Mouse (Mus musculus): ENCODE results near the gene Ppp1r14b. TPM values are rescaled to one million over a fixed set of nuclear protein-coding genes. Genes with fewer than 3 reads are reported as not detected.

Ppp1r14b gene
- polyA plus RNA-seq, 1 experiment from 2014 or later = 202 TPM

DNA sequence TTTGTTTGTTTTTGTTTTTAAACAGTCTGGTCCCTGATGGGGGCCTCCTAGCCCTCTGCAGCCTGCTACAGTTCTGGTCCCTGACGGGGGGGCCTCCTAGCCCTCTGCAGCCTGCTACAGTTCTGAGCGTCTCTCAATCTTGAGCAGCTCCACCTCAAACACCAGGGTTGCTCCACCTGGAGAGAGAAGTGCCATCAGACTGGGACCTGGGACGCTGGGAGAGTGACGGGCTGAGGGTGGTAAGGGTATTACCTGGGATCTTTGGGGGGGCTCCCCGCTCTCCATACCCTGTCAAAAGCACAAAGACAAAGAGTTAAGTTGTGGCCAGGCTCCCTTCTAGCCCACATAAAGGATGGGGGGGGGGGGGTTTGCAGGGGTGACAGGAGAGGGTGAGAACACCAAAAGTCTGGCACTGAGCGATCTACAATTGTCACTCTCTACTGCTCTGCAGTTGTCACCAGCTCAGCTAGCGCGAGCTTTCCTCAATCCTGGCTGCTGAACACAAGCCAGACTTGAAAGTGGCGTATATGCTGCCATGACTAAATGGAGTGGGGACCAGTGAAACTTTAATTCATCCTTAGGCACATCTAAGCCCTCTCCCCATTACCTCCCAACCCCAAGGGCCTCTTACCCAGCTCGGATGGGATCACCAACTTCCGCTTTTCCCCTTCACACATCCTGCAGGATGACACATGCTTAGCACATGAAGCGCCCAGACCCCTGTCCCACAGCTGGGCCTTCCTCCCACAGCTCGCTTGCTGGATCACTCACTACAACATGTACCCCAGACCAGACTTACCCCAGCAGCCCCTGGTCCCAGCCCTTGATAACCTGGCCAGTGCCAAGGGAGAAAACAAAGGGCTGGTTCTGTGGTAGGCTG lies 3.2 kb downstream of the Ppp1r14b start:
- H3K4me2 ChIP-seq (replicated peaks; ENCODE audit: low read depth, low read length) = peak overlapping the region; percentile 77; the same call in 1 of the 2 replicates
- H3K9ac ChIP-seq (ENCODE audit: low read depth, low read length) = peak overlapping the region; percentile 66; the same call in 1 of the 2 replicates
- peaks cover 34% of the 10 kb centered on the region for H3K4me1 ChIP-seq (ENCODE audit: control insufficient read depth, insufficient read depth, low read length)
- no peak overlapping the region for H3K27ac ChIP-seq (ENCODE audit: low read depth, low read length)
- peaks cover 27% of the 10 kb centered on the region for H3K36me3 ChIP-seq (ENCODE audit: control insufficient read depth, insufficient read depth, low read length)
- 81% methylated on average over 13 of the region's 13 CpGs for WGBS
- peak overlapping the region; percentile 69; the same call in 1 of the 2 replicates for H3K4me3 ChIP-seq (ENCODE audit: low read length)
- no peaks in the 10 kb centered on the region for H3K27me3 ChIP-seq (ENCODE audit: control insufficient read depth, insufficient read depth, low read length)
- H3K9me3 ChIP-seq (ENCODE audit: control insufficient read depth, low read length) = no peaks in the 10 kb centered on the region
- no peak for ATAC-seq (ENCODE audit: low FRiP score, low TSS enrichment)

DNA sequence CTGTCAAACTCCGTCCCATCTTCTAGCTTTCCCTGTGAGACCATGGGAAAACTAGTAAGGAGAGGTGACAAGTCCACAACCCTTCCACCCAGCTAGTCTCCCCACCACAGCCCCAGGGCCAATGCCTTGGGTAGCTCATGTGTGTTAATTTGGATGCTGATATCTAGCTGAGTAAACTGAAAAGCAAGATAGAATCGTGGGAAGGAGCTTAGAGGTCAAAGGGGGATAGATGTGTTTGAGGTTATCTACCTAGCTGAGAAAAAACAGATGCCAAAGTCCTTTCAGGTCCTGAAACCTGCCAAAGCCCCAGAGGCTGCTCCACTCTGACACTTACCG lies 3.8 kb downstream of the Ppp1r14b start:
- Histone ChIP-seq H3K36me3 (ENCODE audit: control insufficient read depth, insufficient read depth, low read length) (peaks cover 30% of the 10 kb centered on the region), H3K4me1 (ENCODE audit: control insufficient read depth, insufficient read depth, low read length) (peaks cover 34% of the 10 kb centered on the region)

DNA sequence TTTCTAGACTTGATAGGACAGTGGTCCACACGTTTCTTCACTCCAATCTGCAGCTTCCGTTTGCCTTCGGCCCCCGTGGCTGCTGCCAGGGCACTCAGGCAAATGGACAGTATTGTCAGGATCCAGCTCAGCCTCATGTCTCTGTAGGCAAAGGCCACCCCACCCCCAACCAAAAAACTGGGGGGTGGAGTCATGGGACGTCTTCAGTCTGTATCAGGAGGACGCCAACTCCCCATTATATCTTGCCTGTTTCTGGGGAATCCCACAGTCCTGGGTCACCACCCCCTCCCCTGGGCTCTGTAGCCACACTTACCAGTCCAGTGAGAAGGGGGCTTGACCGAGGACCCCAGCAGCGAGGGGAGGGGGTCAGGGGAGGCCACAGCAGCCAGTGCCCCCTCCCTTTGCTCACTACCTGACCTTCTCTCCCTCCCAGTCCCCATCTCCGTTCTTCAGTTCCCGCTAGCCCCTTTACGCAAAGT lies 4.3 kb downstream of the Ppp1r14b start:
- H3K4me2 ChIP-seq (replicated peaks; ENCODE audit: low read depth, low read length) = peak overlapping the region; percentile 77
- 9% methylated on average over 11 of the region's 11 CpGs for WGBS
- ATAC-seq (ENCODE audit: low FRiP score, low TSS enrichment) = peak; percentile 0; the same call in 1 of the 2 replicates
- no peaks in the 10 kb centered on the region for H3K27me3 ChIP-seq (ENCODE audit: control insufficient read depth, insufficient read depth, low read length)
- peak overlapping the region; percentile 74; the same call in 1 of the 2 replicates for H3K27ac ChIP-seq (ENCODE audit: low read depth, low read length)
- peak overlapping the region; percentile 66 for H3K9ac ChIP-seq (ENCODE audit: low read depth, low read length)
- peaks cover 34% of the 10 kb centered on the region for H3K4me1 ChIP-seq (ENCODE audit: control insufficient read depth, insufficient read depth, low read length)
- peak overlapping the region; percentile 69 for H3K4me3 ChIP-seq (ENCODE audit: low read length)
- H3K9me3 ChIP-seq (ENCODE audit: control insufficient read depth, low read length) = no peaks in the 10 kb centered on the region
- peaks cover 34% of the 10 kb centered on the region for H3K36me3 ChIP-seq (ENCODE audit: control insufficient read depth, insufficient read depth, low read length)

More for the DNA sequence above, 3.8 kb downstream of the Ppp1r14b start:
- 47% methylated on average over 3 of the region's 3 CpGs for WGBS
- peak overlapping the region; percentile 77 for H3K4me2 ChIP-seq (replicated peaks; ENCODE audit: low read depth, low read length)
- peak overlapping the region; percentile 66; the same call in 1 of the 2 replicates for H3K9ac ChIP-seq (ENCODE audit: low read depth, low read length)
- H3K27ac ChIP-seq (ENCODE audit: low read depth, low read length) = no peak overlapping the region; the same call in 1 of the 2 replicates
- peak overlapping the region; percentile 69 for H3K4me3 ChIP-seq (ENCODE audit: low read length)
- ATAC-seq (ENCODE audit: low FRiP score, low TSS enrichment) = no peak
- H3K9me3 ChIP-seq (ENCODE audit: control insufficient read depth, low read length) = no peaks in the 10 kb centered on the region
- H3K27me3 ChIP-seq (ENCODE audit: control insufficient read depth, insufficient read depth, low read length) = no peaks in the 10 kb centered on the region

DNA sequence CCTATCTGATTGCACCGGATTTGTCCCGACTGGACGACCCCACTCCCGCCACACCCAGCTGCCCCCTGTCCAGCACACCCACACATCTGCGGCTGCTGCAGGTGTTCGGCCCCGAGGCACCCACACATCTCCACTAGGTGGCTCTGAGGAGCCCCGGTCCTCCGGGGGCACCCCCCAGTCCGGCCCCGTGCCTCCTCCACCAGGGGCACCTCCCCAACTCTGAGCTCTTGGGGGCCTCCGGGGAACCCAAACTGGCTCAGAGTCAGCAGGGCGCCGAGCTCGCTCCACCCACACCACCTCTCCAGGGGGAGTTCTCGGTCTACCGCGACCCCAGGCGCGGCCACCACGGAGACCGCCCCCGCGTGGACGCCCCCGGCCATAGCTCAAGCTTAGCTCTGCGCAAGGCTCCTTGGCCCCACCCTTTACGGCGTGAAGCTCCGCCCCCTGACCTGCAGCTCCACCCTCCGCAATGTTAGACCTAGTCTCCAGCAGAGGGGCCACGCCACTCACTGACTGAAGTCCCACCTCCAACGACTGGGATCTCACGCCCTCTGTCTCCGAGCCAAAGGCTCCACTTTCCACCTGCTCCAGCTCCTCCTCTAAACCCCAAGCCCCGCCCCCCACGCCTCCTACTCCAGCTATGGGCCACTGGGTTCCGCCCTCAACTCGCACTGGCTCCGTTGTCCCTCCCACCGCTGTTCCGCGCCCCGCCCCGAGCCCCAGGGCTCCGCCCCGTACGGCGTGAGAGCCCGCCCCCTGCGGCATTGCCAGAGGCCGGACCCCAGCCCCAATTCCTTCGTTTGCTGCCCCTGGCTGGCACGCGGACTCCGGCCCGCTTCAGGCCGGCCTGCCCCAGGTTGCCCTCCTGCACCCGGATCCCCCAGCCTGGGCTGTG lies 5.0 kb downstream of the Ppp1r14b start:
- WGBS = 1% methylated on average over 57 of the region's 59 CpGs
- Histone ChIP-seq H3K9me3 (ENCODE audit: control insufficient read depth, low read length) (no peaks in the 10 kb centered on the region), H3K4me1 (ENCODE audit: control insufficient read depth, insufficient read depth, low read length) (peaks cover 34% of the 10 kb centered on the region), H3K9ac (ENCODE audit: low read depth, low read length) (peak overlapping the region; percentile 86), H3K27me3 (ENCODE audit: control insufficient read depth, insufficient read depth, low read length) (no peaks in the 10 kb centered on the region), H3K4me2 (replicated peaks; ENCODE audit: low read depth, low read length) (peak overlapping the region; percentile 81), H3K36me3 (ENCODE audit: control insufficient read depth, insufficient read depth, low read length) (peaks cover 37% of the 10 kb centered on the region), H3K4me3 (ENCODE audit: low read length) (peak overlapping the region; percentile 69), H3K27ac (ENCODE audit: low read depth, low read length) (peak overlapping the region; percentile 93)
- peak; percentile 90 for ATAC-seq (ENCODE audit: low FRiP score, low TSS enrichment)

DNA sequence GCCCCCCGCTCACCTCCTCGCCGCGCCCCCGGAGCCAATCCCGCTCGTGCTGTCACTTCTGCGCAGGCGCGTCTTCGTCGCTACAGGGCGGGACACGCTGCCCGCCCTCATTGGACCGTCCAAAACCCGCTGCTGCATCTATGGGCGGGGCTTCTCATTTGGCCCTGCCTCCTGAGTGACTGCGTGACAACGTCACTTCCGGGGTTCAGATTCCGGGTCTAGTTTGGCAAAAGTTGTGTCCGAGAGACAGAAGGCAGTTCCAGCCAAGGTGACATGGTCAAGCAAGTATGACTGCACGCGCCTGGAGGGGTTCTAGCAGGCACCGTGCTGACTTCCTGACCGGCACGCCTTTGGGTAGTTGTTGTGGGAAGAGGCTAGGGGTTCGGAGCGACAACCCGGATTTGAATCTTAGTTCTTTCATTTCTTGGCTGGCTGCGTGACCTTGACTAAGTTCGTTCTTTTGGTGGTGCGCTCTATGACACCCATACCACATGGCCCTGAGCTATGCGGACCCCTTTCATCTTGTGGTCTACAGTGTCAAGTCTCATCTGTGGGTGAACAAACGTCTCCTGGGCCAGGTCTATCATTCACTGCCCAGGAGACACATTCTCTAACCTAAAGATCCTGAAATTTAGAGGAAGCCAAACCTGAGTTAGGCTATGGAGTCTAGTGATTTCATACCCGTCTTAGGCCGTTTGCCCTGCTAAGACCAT lies 5.8 kb downstream of the Ppp1r14b start, which contains the start of gene Fkbp2:
Gene Fkbp2 (minus strand): TSS at position 121 of the 713 bp plus-strand sequence.
- H3K9me3 ChIP-seq (ENCODE audit: control insufficient read depth, low read length) = no peaks in the 10 kb centered on the region
- peak within 1 kb of the TSS; percentile 81 for H3K4me2 ChIP-seq (replicated peaks; ENCODE audit: low read depth, low read length)
- peak; percentile 85 for ATAC-seq (ENCODE audit: low FRiP score, low TSS enrichment)
- H3K9ac ChIP-seq (ENCODE audit: low read depth, low read length) = peak within 1 kb of the TSS; percentile 86
- H3K27me3 ChIP-seq (ENCODE audit: control insufficient read depth, insufficient read depth, low read length) = no peaks in the 10 kb centered on the region
- peak within 1 kb of the TSS; percentile 93 for H3K27ac ChIP-seq (ENCODE audit: low read depth, low read length)
- H3K4me3 ChIP-seq (ENCODE audit: low read length) = peak within 1 kb of the TSS; percentile 69
- H3K36me3 ChIP-seq (ENCODE audit: control insufficient read depth, insufficient read depth, low read length) = peaks cover 42% of the 10 kb centered on the region
- WGBS = 2% methylated on average over 38 of the region's 38 CpGs
- peaks cover 34% of the 10 kb centered on the region for H3K4me1 ChIP-seq (ENCODE audit: control insufficient read depth, insufficient read depth, low read length)

DNA sequence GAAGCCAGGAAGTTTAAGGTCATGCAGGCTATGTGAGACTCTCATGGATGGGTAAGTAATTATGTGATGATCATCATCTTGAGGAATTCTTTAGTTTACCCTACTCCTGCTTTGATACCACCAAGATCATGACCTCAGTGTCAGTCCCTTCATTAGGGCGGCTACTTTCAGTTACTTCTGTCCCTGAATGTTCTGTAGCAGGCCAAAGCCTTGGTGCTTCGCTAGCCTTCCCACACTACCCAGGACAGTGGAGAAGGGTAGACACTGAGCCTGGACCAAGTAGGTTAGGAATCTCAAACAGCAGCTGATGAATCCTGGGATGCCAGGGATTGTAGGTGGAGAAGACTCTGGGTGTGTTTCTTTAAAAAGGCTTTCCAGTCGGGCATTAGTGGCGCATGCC lies 6.7 kb downstream of the Ppp1r14b start:
- no peaks in the 10 kb centered on the region for H3K27me3 ChIP-seq (ENCODE audit: control insufficient read depth, insufficient read depth, low read length)
- no peak overlapping the region for H3K27ac ChIP-seq (ENCODE audit: low read depth, low read length)
- peak overlapping the region; percentile 81; the same call in 1 of the 2 replicates for H3K4me2 ChIP-seq (replicated peaks; ENCODE audit: low read depth, low read length)
- no peaks in the 10 kb centered on the region for H3K9me3 ChIP-seq (ENCODE audit: control insufficient read depth, low read length)
- H3K4me1 ChIP-seq (ENCODE audit: control insufficient read depth, insufficient read depth, low read length) = peaks cover 33% of the 10 kb centered on the region
- no peak overlapping the region; the same call in 1 of the 2 replicates for H3K4me3 ChIP-seq (ENCODE audit: low read length)
- whole genome bisulfite sequencing = 87% methylated on average over 4 of the region's 4 CpGs
- H3K9ac ChIP-seq (ENCODE audit: low read depth, low read length) = no peak overlapping the region
- H3K36me3 ChIP-seq (ENCODE audit: control insufficient read depth, insufficient read depth, low read length) = peaks cover 42% of the 10 kb centered on the region
- ATAC-seq (ENCODE audit: low FRiP score, low TSS enrichment) = no peak

DNA sequence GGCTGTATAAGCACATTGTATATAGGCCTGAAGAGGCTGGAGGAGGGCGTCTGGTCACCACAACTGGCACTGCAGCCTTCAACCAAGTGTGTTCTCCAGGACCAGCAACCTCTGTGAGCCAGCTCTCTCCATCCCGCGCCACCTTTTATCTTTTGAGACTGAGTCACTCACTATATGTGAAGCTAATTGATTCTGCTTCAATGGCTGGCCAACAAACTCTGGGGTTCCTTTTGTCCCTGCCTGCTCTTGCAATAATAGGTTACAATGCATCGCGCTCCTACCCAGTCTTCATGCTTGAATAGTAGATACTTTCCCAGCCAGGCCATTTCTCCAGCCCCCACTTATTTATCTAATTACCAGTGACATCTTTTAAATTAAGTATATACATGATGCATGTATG lies 8.9 kb downstream of the Ppp1r14b start:
- WGBS = 94% methylated on average over 5 of the region's 5 CpGs
- H3K9me3 ChIP-seq (ENCODE audit: control insufficient read depth, low read length) = no peaks in the 10 kb centered on the region
- H3K36me3 ChIP-seq (ENCODE audit: control insufficient read depth, insufficient read depth, low read length) = peaks cover 24% of the 10 kb centered on the region; the same call in 1 of the 2 replicates
- no peak for ATAC-seq (ENCODE audit: low FRiP score, low TSS enrichment)
- no peak overlapping the region for H3K27ac ChIP-seq (ENCODE audit: low read depth, low read length)
- H3K4me1 ChIP-seq (ENCODE audit: control insufficient read depth, insufficient read depth, low read length) = peaks cover 26% of the 10 kb centered on the region
- H3K4me3 ChIP-seq (ENCODE audit: low read length) = no peak overlapping the region
- H3K9ac ChIP-seq (ENCODE audit: low read depth, low read length) = no peak overlapping the region
- no peak overlapping the region for H3K4me2 ChIP-seq (replicated peaks; ENCODE audit: low read depth, low read length)
- H3K27me3 ChIP-seq (ENCODE audit: control insufficient read depth, insufficient read depth, low read length) = no peaks in the 10 kb centered on the region

DNA sequence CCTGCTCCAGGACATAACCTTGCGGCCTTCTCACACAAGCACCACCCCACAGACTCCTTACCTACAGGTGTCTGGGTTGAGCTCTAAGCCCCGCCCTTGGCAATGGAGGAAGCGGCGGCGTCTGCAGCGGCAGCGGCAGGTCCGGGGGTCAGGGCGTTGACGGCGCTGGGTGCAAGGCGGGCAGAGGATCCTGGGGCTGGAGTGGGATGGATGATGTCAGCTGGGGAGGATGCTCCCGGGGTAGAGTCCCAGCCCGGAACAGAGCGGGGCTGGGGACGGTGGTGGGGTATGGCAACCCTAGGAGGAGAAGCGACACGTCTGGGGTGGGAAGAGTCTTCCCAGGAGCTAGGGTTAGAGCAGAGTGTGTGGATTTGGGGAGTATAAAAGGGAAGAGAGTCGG lies 10.5 kb downstream of the Ppp1r14b start:
- no peaks in the 10 kb centered on the region for H3K9me3 ChIP-seq (ENCODE audit: control insufficient read depth, low read length)
- H3K4me1 ChIP-seq (ENCODE audit: control insufficient read depth, insufficient read depth, low read length) = peaks cover 22% of the 10 kb centered on the region
- WGBS = 84% methylated on average over 19 of the region's 19 CpGs
- no peak for ATAC-seq (ENCODE audit: low FRiP score, low TSS enrichment)
- H3K27me3 ChIP-seq (ENCODE audit: control insufficient read depth, insufficient read depth, low read length) = no peaks in the 10 kb centered on the region
- H3K9ac ChIP-seq (ENCODE audit: low read depth, low read length) = no peak overlapping the region
- H3K36me3 ChIP-seq (ENCODE audit: control insufficient read depth, insufficient read depth, low read length) = peaks cover 22% of the 10 kb centered on the region; the same call in 1 of the 2 replicates
- no peak overlapping the region for H3K4me2 ChIP-seq (replicated peaks; ENCODE audit: low read depth, low read length)
- no peak overlapping the region for H3K27ac ChIP-seq (ENCODE audit: low read depth, low read length)
- H3K4me3 ChIP-seq (ENCODE audit: low read length) = no peak overlapping the region

Measured in kidney, embryonic 14.5 days (tissue).